Mouse (Mus musculus): Measurements from ENCODE around the gene Kirrel.
A peak's percentile ranks its signal among the peaks of the same experiment; 100 is the strongest.

Gene Kirrel

GRCm38 (mm10) chr3:87167621-87168020, 6.9 kb downstream of the Kirrel start:
- no peak for DNase-seq (ENCODE audit: low spot score in 2 of 2)

GRCm38 (mm10) chr3:87165291-87165881, 9.2 kb downstream of the Kirrel start:
- DNase-seq (ENCODE audit: low spot score in 2 of 2): peak in 1 of 2 experiments; percentile 44

GRCm38 (mm10) chr3:87164099-87164815, 10.3 kb downstream of the Kirrel start:
- DNase-seq (ENCODE audit: low spot score in 2 of 2): no peak

- DNase-seq (ENCODE audit: low spot score in 2 of 2): peak in 1 of 2 experiments; percentile 14
Observed at GRCm38 (mm10) chr3:87163116-87163515, 11.4 kb downstream of the Kirrel start.

DNA sequence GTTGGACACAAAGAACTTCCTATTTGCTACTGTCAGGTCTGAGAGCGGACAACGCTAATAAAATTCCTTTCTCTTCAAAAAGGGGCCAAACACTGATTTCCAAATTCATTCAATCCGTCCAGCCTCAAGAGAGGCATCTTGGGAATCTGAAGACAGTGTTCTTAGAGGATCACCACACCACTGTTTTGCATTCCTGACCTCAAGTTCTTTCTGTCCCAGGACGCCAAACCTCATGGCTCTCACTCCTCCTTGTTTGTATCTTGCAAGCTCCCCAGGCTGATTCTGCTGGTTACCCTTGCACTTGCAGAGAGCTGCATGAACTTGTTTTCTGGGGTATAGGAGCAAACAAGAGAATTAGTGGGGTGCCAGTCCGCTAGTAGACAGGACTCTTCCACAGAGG, 12.2 kb downstream of the Kirrel start:
- DNase-seq (ENCODE audit: low spot score in 2 of 2): peak in 1 of 2 experiments; percentile 15

GRCm38 (mm10) chr3:87161601-87162000, 12.9 kb downstream of the Kirrel start:
- DNase-seq (ENCODE audit: low spot score in 2 of 2): peak in 1 of 2 experiments; percentile 39

DNA sequence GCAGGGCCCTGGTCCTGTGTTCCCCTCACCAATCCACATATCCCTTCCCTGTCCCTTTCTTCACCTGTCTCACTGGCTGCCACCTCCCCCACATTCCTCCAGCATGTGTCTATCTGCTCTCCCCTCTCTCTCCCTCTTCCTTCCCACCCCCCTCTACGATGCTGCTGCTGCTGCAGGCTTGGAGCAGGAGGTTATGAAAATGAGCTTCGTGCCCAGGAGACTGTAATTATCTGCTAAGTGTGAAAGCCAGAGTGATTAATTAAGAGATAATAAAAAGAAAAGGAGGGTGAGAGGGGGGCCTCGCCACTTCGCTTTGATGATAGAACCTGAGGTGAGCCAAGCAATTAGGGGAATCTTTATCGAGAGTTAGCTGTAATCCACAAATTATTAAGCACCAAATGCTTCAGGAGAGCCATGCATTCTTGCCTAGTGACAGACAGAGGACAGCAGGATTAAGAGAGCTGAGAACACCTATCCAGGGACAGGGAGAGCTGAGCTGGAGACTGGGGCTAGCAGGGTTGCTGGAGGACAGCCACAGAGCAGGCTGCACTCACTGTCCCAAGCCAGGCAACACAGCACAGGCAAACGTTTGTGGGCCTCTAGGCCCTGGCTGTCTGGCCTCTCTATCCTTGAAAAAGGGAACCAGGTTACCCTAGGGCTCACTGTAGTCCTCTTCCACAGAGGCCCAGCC, 13.6 kb downstream of the Kirrel start:
- DNase-seq (ENCODE audit: low spot score in 2 of 2): no peak

DNA sequence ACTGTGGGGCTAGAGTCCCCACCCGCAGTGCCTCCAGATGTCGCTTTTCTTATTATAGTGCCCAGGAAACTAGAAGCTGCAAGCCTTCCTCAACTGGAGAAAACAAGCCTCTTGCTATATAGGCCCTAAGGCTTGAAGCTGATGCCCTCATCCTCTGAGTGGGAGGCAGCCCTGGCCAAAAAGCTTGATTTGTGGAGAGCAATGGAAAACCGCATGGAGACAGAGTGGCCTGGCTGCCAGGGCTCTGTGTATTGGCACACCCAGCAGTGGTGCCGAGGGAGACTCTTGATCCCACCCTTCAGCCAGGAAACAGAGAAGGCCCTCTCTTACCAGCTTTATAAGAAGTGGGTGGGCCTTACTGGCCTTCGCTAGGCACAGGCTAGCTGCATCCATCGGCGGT, 15.4 kb downstream of the Kirrel start:
- DNase-seq (ENCODE audit: low spot score in 2 of 2): no peak

DNA sequence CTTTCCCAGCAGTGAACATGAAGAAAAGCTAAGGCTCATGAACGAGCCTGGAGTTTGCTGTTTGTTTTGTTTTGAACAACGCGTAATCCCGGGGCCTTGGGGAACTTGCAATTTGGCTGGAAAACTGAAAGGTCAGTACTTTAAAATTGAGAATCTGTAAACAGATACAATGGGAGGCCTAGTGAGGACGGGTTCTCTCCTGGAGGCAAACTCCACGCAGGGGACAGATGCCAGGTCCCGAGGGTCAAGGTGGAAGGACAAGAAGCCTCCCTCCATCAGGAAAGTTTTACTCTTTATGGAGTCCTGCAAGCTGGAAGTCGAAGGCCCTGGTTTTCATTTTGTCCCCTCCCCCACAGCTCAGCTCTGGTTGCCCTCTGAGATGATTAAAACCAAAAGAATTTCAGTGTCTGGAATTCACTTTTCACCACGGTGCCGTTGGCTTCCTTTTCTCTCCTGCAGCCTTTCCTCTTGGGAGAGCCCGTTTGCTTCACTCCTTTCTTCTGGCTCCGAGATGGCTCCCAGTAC, 16.7 kb downstream of the Kirrel start:
- peak in 1 of 2 experiments; percentile 52 for DNase-seq (ENCODE audit: low spot score in 2 of 2)

DNA sequence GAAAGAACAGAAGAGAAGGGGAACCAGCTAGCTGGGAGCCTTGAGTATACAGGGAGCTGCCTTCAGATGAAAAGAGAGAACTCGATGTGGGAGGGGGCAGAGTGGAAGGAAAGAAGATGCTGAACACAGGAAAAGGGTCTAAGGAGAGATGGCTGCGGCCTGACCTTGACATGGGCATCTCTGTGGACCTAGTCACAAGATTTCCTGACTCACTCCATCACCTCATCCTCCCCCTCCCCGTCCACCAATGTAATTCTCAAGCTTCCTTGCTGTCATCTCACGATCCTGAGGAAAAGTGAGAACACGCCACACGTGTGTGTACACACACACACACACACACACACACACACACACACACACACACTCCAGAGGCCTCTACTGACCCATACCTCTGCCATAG, 17.2 kb downstream of the Kirrel start:
- no peak for DNase-seq (ENCODE audit: low spot score in 2 of 2)

DNA sequence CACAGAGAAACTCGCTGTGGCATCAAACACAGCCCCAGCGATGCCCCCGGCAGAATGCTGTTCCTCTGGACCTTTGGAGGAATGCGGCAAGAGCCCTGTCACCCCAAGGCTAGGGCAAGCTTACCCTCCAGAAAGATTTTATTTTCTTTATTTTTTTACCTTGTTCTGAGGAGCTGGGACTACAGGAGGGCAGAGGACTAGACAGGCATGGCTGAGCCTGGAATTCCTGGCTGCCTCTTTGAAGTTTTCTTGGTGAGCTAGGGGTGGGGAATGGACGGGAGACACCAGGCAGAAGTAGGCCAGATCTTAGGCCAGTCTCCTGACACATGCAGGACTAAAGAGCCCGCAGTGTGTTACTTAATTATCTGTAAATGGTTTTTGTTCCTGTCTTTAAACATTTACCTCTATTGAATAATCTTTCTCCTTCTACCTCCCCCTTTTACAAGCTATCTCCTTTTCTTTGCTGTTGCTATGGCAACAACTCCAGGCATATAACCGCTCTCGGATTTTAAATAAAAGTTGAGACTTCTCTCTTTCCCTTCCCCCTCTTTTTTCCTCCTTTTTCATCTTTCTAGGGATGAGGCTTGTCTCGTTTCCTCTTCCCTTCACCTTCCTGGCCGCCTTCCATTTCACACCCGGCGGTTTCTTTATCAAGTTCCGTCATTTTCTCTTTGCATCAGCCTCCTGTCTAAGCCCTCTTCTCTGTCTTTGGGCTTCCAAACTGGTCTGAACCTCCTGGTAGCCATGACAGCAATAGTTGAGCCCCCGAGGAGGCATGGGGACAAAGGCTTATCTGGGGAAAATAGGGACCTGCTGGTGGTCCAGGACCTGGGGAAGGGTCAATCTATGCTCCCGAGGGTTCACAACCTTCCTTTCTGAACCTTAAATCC, 19.9 kb downstream of the Kirrel start:
- DNase-seq (ENCODE audit: low spot score in 2 of 2): no peak

GRCm38 (mm10) chr3:87153038-87153437, 21.5 kb downstream of the Kirrel start:
- DNase-seq (ENCODE audit: low spot score in 2 of 2): no peak

DNA sequence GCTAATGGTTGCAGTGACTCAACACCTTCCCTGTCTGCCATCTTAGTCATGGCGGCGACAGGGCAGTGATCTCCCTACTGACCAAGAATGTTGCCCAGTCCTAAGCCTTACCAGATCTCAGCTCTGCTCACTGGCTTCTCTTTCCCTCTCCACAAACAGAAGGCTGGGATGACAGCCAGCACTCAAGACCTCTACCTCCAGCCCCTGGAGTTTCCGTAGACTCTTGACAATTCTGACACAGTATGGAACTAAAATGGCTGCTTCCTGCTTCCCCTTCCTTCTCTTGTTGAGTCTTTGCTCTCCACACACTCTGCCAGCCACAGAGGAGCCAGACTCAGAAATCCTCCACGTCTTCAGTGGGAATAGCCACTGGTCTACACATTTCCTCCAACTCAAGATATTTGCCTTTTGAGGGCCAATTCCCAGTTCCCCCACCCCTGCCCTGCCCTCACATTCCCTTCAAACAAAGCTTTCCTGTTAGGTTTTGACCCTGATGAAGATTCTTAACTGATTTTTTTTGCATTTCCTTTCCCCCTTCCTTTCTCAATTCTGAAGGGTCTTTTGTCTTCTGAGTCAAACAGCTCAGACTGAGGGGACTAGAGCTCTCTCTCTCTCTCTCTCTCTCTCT, 22.3 kb downstream of the Kirrel start:
- no peak for DNase-seq (ENCODE audit: low spot score in 2 of 2)

DNA sequence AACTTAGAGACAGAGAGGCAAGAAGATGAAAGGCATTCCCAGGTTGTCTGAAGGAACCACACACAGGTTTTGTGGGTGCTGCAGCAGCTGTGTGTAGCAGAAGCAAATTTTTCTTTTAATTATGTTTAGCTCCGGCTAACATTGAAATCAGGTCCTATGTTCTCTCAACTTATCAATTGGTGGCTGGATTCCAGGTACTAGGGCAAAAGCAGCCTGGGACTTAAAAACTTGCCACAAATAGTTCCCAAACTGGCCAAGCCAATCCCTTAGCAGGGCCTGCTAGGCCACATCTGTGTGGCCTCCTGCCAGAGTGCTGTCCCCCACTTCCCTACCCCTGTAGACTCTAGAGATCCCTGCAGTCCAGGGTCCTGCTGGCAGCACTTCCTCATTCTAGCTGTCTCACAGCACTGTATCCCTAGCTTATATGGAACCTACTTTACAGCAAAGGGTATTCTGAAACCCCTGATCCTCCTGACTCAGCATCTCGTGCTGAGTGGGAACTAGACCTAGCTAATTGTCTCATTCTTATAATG, 23.2 kb downstream of the Kirrel start:
- DNase-seq (ENCODE audit: low spot score in 2 of 2): no peak

DNA sequence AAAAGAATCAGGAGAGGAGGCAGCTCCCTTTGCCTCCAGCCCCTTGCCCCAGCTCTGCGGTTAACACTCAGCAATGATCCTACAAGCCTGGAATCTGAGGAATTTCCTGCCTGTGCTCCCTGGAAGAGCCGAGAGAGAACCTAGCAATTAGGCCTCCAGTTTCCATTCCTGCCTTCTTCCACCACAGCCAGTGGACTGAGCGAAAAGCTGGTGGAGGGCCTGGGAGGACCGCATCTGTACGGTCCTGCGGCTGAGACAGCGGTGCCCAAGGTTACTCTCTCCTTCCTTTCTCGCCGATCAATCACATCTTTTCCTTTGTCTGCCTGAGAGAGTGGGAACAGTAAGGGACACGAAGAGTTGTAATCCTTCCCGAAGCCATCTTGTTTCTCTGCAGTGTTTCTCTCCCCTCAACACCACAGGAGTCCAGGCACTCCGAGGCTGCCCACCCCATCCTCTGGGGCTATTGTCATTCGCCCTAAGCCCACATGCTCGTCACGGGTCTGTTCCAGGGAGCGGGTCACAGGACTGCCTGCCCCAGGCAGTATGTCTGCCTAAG, 23.8 kb downstream of the Kirrel start:
- peak in 1 of 2 experiments; percentile 37 for DNase-seq (ENCODE audit: low spot score in 2 of 2)

DNA sequence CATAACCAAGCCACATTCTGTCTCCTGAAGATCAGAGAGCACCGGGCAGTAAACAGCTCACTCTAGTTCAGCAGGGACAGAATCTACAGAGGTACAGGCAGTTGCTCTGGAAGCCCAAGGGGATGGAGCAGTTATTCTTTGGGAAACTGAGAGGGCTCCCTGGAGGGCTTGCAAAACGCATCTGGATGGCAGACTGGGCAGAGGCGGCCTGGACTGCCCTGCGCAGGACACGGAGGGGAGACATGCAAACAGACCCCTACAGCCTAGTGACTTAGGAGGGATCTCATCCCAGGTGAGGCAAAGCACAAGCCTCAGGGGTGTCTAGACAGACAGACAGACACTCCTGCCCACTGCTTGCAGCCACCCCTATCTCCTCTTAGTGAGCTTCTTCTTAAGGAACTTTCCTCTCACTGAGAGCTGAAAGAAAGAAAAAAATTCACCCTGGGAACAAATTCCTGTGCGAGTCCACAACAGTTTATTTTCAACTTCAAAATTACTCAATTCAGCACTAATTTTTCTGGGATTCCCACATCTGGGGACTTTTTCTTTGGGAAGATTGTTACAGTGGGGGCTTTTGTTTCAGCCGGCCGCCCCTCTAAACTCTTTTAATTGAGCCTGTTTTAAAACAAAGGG, 24.4 kb downstream of the Kirrel start:
- no peak for DNase-seq (ENCODE audit: low spot score in 2 of 2)

DNA sequence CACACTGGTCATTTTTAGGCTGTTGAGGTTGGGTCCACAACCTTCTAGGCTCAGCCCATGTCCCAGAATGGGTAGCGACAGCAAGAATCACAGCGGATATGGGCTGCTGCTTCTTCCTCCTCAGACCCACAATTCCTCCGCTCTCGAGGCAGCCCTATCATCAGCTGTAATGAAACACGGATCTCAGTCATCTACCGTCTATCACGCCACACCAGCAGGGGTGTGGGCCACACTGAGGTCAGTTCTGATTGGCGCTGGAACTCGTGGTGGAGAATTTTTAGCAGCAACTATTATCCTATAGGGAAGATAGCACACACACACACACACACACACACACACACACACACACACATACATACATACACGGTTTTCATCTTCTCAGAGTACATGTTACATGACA, 25.1 kb downstream of the Kirrel start:
- DNase-seq (ENCODE audit: low spot score in 2 of 2): no peak

GRCm38 (mm10) chr3:87144476-87145240, 29.9 kb downstream of the Kirrel start:
- no peak for DNase-seq (ENCODE audit: low spot score in 2 of 2)

GRCm38 (mm10) chr3:87140284-87140683, 34.3 kb downstream of the Kirrel start:
- DNase-seq (ENCODE audit: low spot score in 2 of 2): no peak

All from urinary bladder, postnatal 4 days (tissue).